Mouse (Mus musculus) 416B (cell line): Measurements from ENCODE around the gene Gpbar1.

Source experiments
- DNase-seq: peaks from one replicate; pipeline ENCODE4 v3.0.0; 2011; ENCODE audit warnings: low read depth

The Gpbar1 gene

GRCm38 (mm10) chr1:74295456-74296171 lies 17.3 kb downstream of the Gpbar1 start:
- DNase-seq, result peak; percentile 95

- DNase-seq, result no peak
Measured at GRCm38 (mm10) chr1:74296477-74296876, 18.1 kb downstream of the Gpbar1 start.

- peak; percentile 54 for DNase-seq
Measured at GRCm38 (mm10) chr1:74297269-74297668, 18.9 kb downstream of the Gpbar1 start.

DNA sequence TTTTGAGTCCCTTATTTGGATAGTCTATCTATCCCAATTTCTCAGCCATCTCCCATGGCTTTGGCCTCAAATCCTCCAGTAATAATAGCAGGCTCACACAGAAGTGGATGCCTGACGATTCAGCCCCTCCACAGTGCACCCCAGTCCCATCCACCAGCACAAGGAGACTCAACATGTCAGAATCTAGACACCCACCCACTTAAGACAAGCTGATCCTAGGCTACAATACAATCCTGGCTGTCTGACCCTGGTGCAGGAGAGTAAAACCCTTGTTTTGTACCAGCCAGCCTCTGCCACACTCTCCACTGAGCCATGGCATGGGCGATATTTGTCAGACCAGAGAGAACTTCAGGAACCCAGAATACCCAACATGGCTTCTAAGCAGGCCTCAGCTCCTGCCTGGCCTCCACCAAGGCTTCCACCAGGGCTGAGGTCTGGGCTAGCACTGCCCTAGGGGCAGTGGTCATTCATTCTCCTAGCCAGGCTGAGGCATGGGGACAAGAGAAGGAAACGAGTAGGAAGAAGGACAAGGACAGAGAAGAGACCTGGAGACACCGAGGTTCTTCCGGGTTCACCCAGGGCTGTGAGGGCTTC lies 19.9 kb downstream of the Gpbar1 start:
- DNase-seq, result no peak

DNA sequence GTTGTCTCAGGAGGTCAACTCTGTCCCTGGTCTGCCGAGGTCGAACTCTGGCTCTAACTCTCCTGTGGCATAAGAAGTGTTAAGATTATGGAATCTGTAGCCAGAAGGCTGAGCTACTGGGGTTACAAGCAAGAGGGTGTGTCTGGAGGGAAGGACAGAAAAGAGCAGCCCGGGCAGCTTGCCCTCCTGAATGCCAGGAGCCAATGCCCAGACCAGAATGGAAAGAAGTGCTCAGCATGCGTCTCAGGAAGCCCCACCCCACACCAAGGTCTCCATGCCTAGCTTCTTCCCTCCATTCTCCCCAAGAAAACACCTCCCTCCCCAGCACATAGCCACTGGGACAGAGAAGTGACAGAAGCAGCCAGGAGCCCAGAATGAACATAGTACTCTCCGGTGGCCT lies 20.6 kb downstream of the Gpbar1 start:
- DNase-seq, result no peak

DNA sequence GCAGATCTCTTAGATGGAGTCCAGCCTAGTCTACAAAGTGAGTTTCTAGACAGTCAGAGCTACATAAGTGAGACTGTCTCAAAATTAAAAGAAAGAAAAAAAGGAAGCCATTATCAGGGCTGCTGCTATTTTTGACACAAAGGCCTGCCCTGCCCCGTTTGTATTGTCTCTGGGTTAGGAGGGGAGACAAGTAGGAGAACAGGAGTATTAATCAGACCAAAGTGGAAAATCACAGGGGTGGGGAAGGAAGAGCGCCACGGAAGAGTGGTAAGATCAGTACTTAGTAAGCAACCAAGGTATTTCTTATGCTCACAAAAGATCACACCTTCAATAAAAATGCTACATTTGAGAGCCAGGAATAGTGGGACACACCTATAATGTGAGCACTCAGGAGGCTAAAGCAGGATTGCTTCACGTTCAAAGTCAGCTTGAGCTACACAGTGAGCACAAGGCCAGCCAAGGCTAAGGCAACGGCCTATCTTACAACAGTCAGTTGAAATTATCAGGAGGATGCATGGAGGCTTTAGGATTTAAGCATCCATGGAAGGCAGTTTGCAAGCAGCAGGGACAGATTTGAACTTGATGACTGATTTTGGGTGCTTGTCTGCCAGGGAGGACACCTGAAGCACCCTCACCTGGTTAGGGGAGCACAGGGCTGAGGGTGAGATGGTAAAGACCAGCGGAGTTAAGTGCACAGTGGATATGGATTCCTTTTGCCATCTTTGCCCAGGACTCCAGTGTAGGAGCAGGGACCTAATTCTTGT lies 22.2 kb downstream of the Gpbar1 start:
- DNase-seq, result no peak

DNA sequence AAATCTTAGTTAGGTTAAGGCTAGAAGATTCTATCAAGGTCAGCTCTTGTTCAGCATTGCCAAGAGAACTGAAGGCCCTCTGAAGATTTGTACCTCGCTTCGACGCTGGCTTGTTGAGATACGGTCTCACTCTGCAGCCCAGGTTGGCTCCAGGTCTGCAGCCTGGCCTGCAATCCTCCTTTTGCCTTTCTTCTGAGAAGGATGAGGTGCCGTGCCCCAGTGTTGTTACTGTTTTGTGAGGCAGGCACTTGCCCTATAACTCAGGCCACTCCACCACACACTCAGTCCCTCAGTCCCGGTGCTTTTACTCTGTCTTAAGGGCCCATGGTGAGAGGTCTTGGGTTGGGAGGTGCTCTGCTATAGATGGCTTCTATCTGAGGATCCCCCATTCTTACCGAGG lies 23.9 kb downstream of the Gpbar1 start:
- DNase-seq, result no peak

DNA sequence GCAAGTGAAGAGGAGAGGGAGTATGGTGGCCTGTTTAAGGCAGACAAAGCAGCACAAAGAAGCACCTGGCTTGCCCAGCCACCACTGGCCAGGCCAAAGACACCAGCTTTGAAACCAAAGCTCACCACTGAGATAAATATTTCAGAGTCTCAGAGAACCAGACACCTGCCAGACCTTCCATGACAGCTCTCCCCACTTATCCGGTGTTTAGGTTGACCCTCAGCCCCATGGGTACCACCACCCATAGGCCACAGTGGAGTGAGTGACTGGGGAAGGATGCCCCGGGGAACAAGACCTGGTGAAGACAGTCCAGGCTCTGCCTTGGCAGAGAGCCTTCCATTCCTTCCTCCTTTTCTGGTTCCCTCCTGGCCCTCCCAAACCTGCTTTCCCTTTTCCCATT lies 24.5 kb downstream of the Gpbar1 start:
- no peak for DNase-seq

GRCm38 (mm10) chr1:74303509-74304338 lies 25.4 kb downstream of the Gpbar1 start:
- DNase-seq, result peak; percentile 70

DNA sequence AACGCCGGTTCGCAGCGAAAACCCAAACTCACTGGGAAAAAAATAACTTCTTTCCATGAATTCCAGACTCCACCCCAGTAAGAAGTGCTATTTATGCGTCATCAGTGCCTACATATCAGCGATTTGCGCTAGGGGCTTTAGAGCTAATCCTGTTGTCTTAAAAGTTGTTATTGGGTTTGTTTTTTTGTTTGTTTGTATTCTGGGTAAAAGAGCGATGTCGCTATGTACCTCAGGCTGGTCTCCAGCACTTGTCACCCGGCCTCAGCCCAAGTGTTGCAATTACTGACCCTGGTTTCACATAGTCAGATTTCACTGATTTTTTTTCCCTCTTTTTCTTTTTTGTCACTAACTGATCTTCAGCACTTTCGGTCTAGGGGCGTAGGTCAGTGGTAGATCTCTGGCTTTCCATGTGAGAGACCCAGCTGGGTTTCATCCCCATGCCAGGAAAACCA lies 26.0 kb downstream of the Gpbar1 start:
- DNase-seq, result peak; percentile 62

GRCm38 (mm10) chr1:74304946-74305345 lies 26.6 kb downstream of the Gpbar1 start:
- no peak for DNase-seq

- DNase-seq, result no peak
Measured at GRCm38 (mm10) chr1:74305522-74305921, 27.2 kb downstream of the Gpbar1 start, which contains the start of gene Tmbim1. TSS of gene Tmbim1 (minus strand) at chr1:74305622.

DNA sequence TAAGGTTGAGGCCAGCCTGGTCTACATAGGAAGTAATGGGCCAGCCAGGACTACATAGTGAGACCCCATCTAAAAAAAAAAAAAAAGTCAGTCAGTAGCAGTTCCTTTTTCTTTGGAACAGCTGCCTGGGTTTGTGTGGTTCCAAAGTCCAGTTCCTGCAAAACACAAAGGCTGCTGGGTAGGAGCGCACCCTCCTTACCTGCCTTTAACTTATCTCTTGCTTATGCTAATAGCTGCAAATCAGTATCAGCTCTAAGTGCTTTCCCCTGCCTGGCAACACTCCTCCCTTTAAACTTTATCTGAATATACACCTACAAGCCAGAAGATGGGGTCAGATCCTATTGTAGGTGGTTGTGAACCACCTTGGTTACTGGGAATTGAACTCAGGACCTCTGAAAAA lies 28.8 kb downstream of the Gpbar1 start:
- DNase-seq, result no peak

DNA sequence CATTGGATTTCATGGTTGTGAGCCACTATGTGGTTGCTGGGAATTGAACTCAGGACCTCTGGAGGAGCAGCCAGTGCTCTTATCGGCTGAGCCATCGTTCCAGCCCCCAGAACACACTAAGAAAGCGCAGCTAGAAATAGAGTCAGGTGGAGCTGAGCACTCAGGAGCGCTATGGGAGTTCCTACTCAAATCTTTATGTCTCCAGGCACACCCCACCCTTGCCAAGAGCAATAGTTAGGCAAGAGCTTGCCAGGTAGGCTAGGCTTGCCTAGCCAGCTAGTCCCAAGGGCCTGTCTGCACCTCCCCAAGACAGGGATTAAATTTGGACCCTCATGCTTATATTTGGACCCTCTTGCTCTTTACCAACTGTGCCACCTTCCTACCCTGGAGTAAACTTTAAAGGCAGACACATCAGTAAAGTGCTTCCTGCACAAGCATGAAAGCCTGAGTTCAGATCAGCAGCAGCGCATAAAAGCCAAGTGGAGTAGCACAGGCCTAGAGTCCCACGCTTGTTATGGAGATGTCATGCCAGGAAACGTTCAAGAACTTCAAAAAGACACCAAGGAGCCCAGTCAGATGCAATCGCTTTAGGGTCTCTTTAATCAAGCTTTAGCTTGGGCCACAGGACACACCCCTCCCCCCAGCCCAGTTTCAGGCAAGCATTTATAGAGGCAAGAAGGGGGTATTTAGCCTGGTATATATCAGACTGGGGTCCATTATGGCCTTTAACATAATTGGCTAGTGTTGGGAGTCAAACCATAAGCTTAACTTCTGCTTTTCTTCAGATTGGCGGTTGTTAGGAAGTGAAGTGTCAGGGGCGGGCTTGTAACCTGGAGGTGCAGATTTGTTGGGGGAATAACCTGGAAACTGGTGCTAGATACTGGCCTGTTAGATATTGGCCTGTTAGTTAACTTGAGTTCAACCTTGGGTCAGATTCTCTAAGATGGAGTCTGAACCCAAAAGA lies 29.9 kb downstream of the Gpbar1 start:
- DNase-seq, result peak; percentile 47

DNA sequence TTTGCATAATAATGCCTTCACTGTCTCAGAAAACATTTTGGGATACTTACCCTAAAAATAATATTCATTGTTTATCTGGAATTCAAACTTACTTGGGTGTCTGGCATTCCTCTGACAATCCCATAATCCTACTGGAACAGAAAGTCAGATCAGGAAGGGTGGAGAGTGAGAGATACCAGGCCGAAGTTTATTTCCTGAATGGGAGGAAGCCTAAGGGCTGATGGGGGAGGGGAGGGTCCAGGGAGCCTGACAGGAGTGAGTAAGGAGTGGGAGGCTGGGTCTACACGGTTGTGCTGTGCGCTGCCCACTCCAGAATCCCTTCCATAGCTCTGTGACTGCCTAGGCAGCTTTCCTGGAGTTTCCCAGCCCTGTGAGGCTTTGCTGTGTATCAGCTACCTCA lies 31.4 kb downstream of the Gpbar1 start:
- DNase-seq, result no peak

GRCm38 (mm10) chr1:74313049-74313692 lies 34.8 kb downstream of the Gpbar1 start:
- peak; percentile 91 for DNase-seq

GRCm38 (mm10) chr1:74314796-74315195 lies 36.4 kb downstream of the Gpbar1 start:
- DNase-seq, result no peak

GRCm38 (mm10) chr1:74316114-74316827 lies 37.9 kb downstream of the Gpbar1 start:
- no peak for DNase-seq

DNA sequence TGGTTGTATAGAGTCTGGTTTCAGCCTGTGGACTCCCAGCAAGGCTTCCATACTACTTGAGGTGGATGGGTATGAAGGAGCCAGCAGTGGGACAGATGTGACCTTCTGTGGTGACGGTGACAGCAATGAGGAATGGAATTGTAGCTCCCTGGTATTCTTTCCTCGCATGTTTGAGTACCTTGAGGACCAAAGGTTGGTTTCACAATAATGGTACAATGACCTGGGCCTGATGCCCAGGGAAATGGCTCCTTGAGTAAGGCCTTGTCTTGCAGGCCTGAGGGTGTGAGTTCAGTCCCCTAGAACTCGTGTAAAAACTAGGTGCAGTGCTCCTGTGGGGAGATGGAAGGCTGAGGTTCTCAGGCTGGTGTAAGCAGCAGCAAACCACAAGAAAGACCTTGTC lies 40.4 kb downstream of the Gpbar1 start:
- DNase-seq, result no peak

DNA sequence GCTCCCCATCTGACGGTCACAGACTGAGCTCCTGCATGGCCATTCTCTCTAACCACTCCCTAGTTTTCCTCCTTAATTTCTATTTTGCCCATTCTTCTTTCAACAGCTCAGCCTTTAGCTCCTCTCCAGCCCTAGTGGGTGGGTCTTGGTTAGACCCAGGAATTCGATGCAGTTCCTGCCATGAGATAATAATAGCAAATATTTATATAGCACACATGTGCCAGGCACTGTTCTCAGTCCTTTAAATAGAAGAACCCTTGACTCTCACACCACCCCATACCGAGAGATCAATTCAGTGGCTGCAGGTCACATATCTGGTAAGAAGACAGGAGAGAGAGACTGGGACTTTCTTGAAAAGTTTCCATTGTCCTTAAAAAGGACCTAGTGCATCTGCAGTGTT lies 43.0 kb downstream of the Gpbar1 start:
- DNase-seq, result no peak
